ENCODE assay signal across 15 mouse cellular contexts in the genomic region with DNA sequence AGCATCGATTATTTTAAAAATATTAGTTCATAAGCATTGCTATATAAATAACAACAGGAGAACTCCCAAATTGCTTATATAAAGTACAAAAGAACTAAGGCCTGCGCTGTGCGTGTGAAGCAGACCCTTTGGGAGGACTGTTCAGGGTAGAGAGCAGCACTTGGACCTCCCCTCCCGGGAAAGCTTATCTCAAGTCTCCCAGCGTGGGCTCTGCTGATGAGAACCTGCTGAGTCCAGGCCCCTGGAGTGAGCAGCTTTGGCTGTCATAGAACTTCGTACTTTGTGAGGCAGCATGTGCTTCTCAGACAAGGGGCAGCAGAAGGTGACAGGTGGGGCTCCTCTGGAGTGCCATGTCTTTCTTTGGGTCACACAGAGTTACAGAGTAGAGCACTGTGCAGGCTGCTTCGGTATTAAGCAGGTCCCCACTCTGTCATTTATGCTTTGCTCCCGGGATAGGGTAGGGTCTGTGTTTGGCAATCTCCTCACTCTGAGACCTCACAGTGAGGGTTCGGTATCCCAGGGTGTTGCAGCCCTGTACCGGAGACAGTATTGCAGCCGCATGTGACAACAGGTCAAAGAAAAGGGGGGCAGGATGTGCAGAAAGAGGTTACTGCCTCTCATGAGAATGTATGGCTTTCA. TPM values are rescaled to one million over a fixed set of nuclear protein-coding genes. Genes with fewer than 3 reads are reported as not detected.
DNase-seq lines count a peak whose midpoint lies in the region; ATAC-seq lines count a peak whose summit lies in the region.
"Had no signal": no experiment of that assay in that cellular context is flagged by ENCODE, and none has a peak within 500 bp of the region (broad histone marks: within the 10 kb centered on the region; RNA-seq: fewer than 3 reads in every experiment).

No protein-coding gene starts in this region.

- no peak for ATAC-seq in heart, embryonic 13.5 days (ENCODE audit: extremely low read depth, insufficient number of reproducible peaks, low FRiP score, low TSS enrichment)
- peak; percentile 13; the same call in 1 of the 2 replicates for ATAC-seq in kidney, embryonic 16.5 days (ENCODE audit: low FRiP score, low TSS enrichment)
- no peak for ATAC-seq in limb, embryonic 13.5 days (ENCODE audit: low FRiP score, low read depth)

- WGBS in heart, embryonic 13.5 days = 25% methylated on average over 11 of the region's 11 CpGs
- 74% methylated on average over 11 of the region's 11 CpGs for WGBS in kidney, embryonic 16.5 days
- WGBS in embryonic facial prominence, embryonic 10.5 days = 59% methylated on average over 11 of the region's 11 CpGs
- WGBS in limb, embryonic 13.5 days = 65% methylated on average over 11 of the region's 11 CpGs

- no peak for DNase-seq in heart, adult 18-20 months
- no peak for DNase-seq in kidney, postnatal 14 days
- DNase-seq in embryonic facial prominence, embryonic 10.5 days (ENCODE audit: low spot score) = no peak
- no peak for DNase-seq in urinary bladder, postnatal 25 days (ENCODE audit: low spot score)
- DNase-seq in spleen, postnatal 10 days (ENCODE audit: low spot score in 2 of 2) = no peak
- DNase-seq: B cell, adult 2 months; cerebellum, postnatal 14 days; kidney, adult 8-10 months; layer of hippocampus, postnatal 36 days; right cerebral cortex, postnatal 14 days; thymus, adult 18-20 months had no signal

- H3K4me1 ChIP-seq in heart, embryonic 13.5 days = peaks cover 25% of the 10 kb centered on the region
- H3K4me1 ChIP-seq in kidney, embryonic 16.5 days (ENCODE audit: insufficient read depth, low read length) = peaks cover 15% of the 10 kb centered on the region; the same call in 1 of the 2 replicates
- H3K4me1 ChIP-seq in embryonic facial prominence, embryonic 10.5 days = peaks cover 18% of the 10 kb centered on the region
- H3K4me1 ChIP-seq in limb, embryonic 13.5 days = peaks cover 7% of the 10 kb centered on the region; the same call in 1 of the 2 replicates

- no peak overlapping the region for H3K4me3 ChIP-seq in heart, embryonic 13.5 days
- H3K4me3 ChIP-seq in kidney, embryonic 16.5 days (ENCODE audit: low read length) = no peak overlapping the region
- no peak overlapping the region for H3K4me3 ChIP-seq in embryonic facial prominence, embryonic 10.5 days
- H3K4me3 ChIP-seq in limb, embryonic 13.5 days = no peak overlapping the region
- H3K4me3 ChIP-seq: liver, embryonic 15.5 days had no signal

- H3K27ac ChIP-seq in heart, embryonic 13.5 days (replicated peaks) = peak overlapping the region; percentile 72
- H3K27ac ChIP-seq in kidney, embryonic 16.5 days (ENCODE audit: low read length) = no peak overlapping the region
- H3K27ac ChIP-seq in embryonic facial prominence, embryonic 10.5 days (replicated peaks) = peak overlapping the region; percentile 21; the same call in 1 of the 2 replicates
- no peak overlapping the region for H3K27ac ChIP-seq in limb, embryonic 13.5 days
- H3K27ac ChIP-seq: liver, embryonic 15.5 days had no signal

- H3K9ac ChIP-seq in heart, embryonic 13.5 days = peak overlapping the region; percentile 41; the same call in 1 of the 2 replicates
- no peak overlapping the region for H3K9ac ChIP-seq in kidney, embryonic 16.5 days (replicated peaks; ENCODE audit: low read length)
- H3K9ac ChIP-seq in limb, embryonic 13.5 days = 0 out of 2 replicates have a peak overlapping the region, but pooled peaks have one; percentile 13
- H3K9ac ChIP-seq: liver, embryonic 15.5 days had no signal

- H3K27me3 ChIP-seq in heart, embryonic 13.5 days (replicated peaks) = no peaks in the 10 kb centered on the region
- no peaks in the 10 kb centered on the region for H3K27me3 ChIP-seq in kidney, embryonic 16.5 days (ENCODE audit: insufficient read depth, low read length)
- H3K27me3 ChIP-seq in embryonic facial prominence, embryonic 10.5 days (replicated peaks; ENCODE audit: low read depth, poor library complexity, severe bottlenecking) = no peaks in the 10 kb centered on the region
- H3K27me3 ChIP-seq in limb, embryonic 13.5 days = no peaks in the 10 kb centered on the region
- H3K27me3 ChIP-seq: liver, embryonic 15.5 days had no signal

- no peaks in the 10 kb centered on the region for H3K36me3 ChIP-seq in heart, embryonic 13.5 days
- H3K36me3 ChIP-seq in kidney, embryonic 16.5 days (ENCODE audit: insufficient read depth, low read length) = no peaks in the 10 kb centered on the region
- H3K36me3 ChIP-seq in embryonic facial prominence, embryonic 10.5 days (replicated peaks) = no peaks in the 10 kb centered on the region
- H3K36me3 ChIP-seq in limb, embryonic 13.5 days = no peaks in the 10 kb centered on the region
- H3K36me3 ChIP-seq: liver, embryonic 15.5 days had no signal

- H3K9me3 ChIP-seq in heart, embryonic 13.5 days = no peaks in the 10 kb centered on the region
- H3K9me3 ChIP-seq in kidney, embryonic 16.5 days (ENCODE audit: low read length) = no peaks in the 10 kb centered on the region
- no peaks in the 10 kb centered on the region for H3K9me3 ChIP-seq in embryonic facial prominence, embryonic 10.5 days
- no peaks in the 10 kb centered on the region for H3K9me3 ChIP-seq in limb, embryonic 13.5 days
- H3K9me3 ChIP-seq: liver, embryonic 15.5 days had no signal

- peak overlapping the region; percentile 24; the same call in 1 of the 2 replicates for H3K4me2 ChIP-seq in heart, embryonic 13.5 days
- H3K4me2 ChIP-seq in kidney, embryonic 16.5 days (replicated peaks; ENCODE audit: low read depth, low read length) = no peak overlapping the region
- no peak overlapping the region for H3K4me2 ChIP-seq in limb, embryonic 13.5 days (replicated peaks)
- H3K4me2 ChIP-seq: liver, embryonic 15.5 days had no signal

RNA-seq across cellular contexts. Expression of a gene that starts 34.8 kb away (rescaled TPM):
- polyA plus RNA-seq in heart, embryonic 13.5 days (2015; fragmentation: Nextera tagmentation; extraction: Ambion mirVana) = 79.7 and 88.1 TPM in 2 replicates
- total RNA-seq in heart, adult 18-20 months (2021) = 10 to 100 TPM; 28.0 to 31.6 TPM
- polyA plus RNA-seq in kidney, embryonic 16.5 days (2015; fragmentation: Nextera tagmentation; extraction: Ambion mirVana) = 75.1 and 78.0 TPM in 2 replicates
- polyA plus RNA-seq in embryonic facial prominence, embryonic 10.5 days (2016; fragmentation: Nextera tagmentation; extraction: Ambion mirVana) = 46.3 and 58.0 TPM in 2 replicates
- 147 and 149 TPM in 2 replicates for polyA plus RNA-seq in limb, embryonic 13.5 days (2015; fragmentation: Nextera tagmentation; extraction: Ambion mirVana)

Comparison
In these comparisons a context has a peak if more than half of its experiments do, and no peak if none do; other contexts are left out.
1. H3K27ac ChIP-seq: peak in heart, embryonic 13.5 days (single experiment) and embryonic facial prominence, embryonic 10.5 days (single experiment); none in kidney, embryonic 16.5 days (single experiment) and limb, embryonic 13.5 days (single experiment).